Mouse (Mus musculus) retina, postnatal 1 day (tissue): ENCODE measurements around the gene Ctsj.
"Not testable (repeated sequence)": the region's sequence is repeated elsewhere in the genome, so short reads cannot be mapped to it uniquely, and the experiment has no call there.

Source experiments
- DNase-seq: peaks from one replicate; pipeline ENCODE4 v3.0.0-alpha.2; 2012

Ctsj gene

DNA sequence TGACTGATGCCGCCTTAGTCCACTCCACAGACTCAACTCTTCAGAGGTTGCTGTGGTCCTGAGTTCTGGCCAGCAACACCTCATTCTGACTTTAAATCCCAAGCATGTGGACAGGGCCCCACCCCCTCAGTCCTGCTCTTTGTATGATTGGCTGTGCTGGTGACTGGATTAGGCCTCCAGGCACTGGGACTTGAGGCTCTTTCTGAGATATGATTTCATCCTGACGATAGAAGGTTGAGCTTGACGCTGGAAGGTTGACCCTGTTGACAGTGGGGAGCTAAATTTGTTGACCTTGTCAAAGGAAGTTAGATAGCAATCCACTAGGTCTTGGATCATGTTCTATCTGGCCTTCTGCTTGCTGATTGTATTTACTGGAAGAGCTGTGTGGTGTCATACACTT, at the start of gene Ctsj:
Gene Ctsj (minus strand): TSS at position 101 of the 400 bp plus-strand sequence.
- no peak for DNase-seq

GRCm38 (mm10) chr13:61040531-61040930, 34.8 kb upstream of the Ctsj start, which contains the start of gene Ctsq:
TSS of gene Ctsq (minus strand) at chr13:61040631.
- no peak for DNase-seq

DNA sequence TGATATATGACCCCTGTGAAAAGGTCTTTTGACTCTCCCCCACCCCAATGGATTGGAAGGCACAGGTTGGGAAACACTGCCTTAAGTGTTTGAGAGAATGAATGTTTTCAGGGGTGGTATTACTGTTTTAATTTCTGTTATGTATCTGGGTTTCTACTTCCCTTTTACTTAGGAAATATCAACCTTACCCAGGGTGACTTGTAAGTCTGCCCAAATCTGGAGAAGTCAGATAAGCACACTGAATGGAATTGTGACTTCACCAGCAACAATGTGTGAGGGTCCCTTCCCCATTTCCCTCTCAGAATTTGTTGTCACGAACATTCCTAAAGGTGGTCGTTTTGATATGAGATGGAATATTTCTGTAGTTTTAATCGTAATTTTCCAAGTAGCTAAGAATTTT, 17.0 kb upstream of the Ctsj start:
- DNase-seq: no peak

DNA sequence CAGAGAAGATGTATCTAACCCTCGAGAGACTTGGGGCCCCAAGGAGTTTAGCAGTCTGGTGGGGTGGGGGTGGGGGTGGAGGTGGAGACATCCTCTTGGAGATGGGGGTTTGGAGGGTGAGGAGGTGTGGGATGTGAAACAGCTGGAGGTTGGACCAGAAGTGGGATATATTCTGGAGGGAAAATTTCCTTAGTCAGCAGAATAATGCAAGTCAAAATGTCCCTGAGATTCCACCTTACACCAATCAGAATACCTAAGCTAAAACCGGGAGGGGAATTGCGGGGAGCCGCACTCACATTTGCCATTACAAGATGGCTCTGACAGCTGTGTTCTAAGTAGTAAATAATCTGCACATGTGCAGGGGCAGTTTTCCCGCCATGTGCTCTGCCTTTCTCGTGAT, 16.1 kb upstream of the Ctsj start:
- no peak for DNase-seq

DNA sequence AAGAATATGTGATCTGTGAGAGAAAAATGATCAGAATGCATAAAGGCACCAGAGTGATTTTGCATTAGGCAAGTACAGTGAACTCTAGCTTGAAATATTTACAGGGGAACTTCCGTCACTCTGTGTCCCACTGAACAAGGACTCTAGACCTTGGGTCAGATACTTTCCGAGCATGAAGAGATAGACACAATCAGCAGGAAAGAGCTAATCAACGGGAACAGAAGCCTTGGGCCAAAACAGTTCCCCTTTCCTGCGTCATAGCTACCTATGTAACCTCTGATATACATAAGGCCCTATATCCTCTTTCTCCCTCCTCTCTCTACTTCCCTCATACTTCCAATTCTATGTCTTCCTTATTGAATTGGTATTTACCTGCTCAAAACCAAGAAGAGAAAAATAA, 4.4 kb upstream of the Ctsj start:
- DNase-seq: no peak

DNA sequence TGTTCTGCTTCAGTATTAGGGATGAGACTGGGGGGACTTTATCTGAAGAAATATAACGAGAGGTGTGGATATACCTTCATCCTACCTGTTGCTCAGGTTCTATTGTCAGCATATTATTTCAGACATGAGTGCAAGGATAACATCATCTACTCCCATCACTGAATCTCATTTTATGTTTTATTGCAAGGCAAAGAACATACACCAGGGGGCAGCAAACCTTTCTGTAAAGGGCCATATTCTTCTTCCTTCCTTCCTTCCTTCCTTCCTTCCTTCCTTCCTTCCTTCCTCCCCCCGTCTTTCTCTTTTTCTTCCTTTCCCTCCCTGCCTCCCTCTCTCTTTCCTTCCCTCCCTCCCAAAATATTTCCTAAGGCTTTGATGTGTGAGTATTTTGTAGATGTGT, 8.2 kb downstream of the Ctsj start:
- no peak for DNase-seq

DNA sequence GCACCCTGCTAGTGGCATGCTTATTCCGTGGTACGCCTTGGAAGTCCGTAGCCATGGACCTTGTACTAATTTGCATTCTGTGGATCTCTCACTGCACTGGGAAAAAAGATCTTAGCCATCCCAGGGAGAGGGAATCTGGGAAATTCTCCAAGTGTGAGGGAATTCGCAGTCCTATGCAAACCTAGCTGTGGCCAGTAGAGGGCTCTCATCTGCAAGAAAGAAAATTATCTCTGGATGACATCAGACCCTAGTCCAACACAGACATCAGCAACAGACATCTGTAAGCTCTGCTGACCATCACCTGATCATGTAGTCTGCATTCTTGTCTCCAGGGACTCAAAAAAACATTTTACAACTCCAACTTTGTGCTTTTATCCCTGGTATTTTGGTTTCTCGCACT, 18.8 kb downstream of the Ctsj start:
- not testable (repeated sequence) for DNase-seq

- not testable (repeated sequence) for DNase-seq
These were observed 33.4 kb downstream of the Ctsj start for GRCm38 (mm10) chr13:60972319-60972718.

DNA sequence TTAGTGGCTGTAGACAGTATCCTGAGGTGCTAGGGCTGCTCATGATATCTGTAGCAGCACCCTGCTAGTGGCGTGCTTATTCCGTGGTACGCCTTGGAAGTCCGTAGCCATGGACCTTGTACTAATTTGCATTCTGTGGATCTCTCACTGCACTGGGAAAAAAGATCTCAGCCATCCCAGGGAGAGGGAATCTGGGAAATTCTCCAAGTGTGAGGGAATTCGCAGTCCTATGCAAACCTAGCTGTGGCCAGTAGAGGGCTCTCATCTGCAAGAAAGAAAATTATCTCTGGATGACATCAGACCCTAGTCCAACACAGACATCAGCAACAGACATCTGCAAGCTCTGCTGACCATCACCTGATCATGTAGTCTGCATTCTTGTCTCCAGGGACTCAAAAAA, 41.8 kb downstream of the Ctsj start:
- DNase-seq: not testable (repeated sequence)

GRCm38 (mm10) chr13:60961706-60962105, 44.1 kb downstream of the Ctsj start:
- no peak for DNase-seq
